18 mouse cellular contexts compared by ENCODE assay signal in the genomic region with DNA sequence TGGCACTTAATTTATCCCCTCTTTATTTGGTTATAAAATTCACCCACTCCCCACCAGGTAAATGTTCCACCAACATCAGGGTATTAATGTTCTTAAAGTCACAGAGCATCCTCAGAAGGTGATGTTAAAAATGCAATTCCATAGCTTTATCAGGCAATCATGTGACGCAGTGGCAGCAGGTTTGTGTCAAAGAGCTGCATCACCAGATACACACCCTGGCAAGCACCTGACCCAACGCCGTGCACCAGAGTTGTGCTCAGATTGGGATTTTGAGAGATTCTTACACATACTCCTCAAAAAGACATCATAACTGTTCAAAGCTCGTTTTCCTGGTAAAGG.
DNase-seq lines count a peak whose midpoint lies in the region; ATAC-seq lines count a peak whose summit lies in the region.
"Had no signal": no experiment of that assay in that cellular context is flagged by ENCODE, and none has a peak within 500 bp of the region (broad histone marks: within the 10 kb centered on the region; RNA-seq: fewer than 3 reads in every experiment).

No protein-coding gene starts in this region.

- ATAC-seq in neural tube, embryonic 13.5 days (ENCODE audit: low read depth): no peak
- ATAC-seq in hindbrain, embryonic 15.5 days (ENCODE audit: low FRiP score, low read depth): no peak
- no peak for ATAC-seq in midbrain, embryonic 12.5 days (ENCODE audit: low FRiP score, low read depth)
- ATAC-seq in neural tube, embryonic 15.5 days (ENCODE audit: low FRiP score): no peak
- ATAC-seq in erythroid progenitor cell, adult 5-6 weeks (replicated peaks; ENCODE audit: low FRiP score, poor library complexity, severe bottlenecking): no peak

- H3K4me2 ChIP-seq in neural tube, embryonic 13.5 days: no peak overlapping the region
- no peak overlapping the region for H3K4me2 ChIP-seq in hindbrain, embryonic 15.5 days
- H3K4me2 ChIP-seq in midbrain, embryonic 12.5 days (replicated peaks): no peak overlapping the region
- H3K4me2 ChIP-seq in neural tube, embryonic 15.5 days: no peak overlapping the region
- H3K4me2 ChIP-seq: heart, embryonic 13.5 days; lung, embryonic 15.5 days; neural tube, embryonic 12.5 days had no signal

- 82% methylated on average over 4 of the region's 4 CpGs for WGBS in neural tube, embryonic 13.5 days
- 82% methylated on average over 4 of the region's 4 CpGs for WGBS in hindbrain, embryonic 15.5 days
- 89% methylated on average over 4 of the region's 4 CpGs for WGBS in midbrain, embryonic 12.5 days
- WGBS in neural tube, embryonic 15.5 days: 77% methylated on average over 4 of the region's 4 CpGs

- no peak overlapping the region for H3K4me3 ChIP-seq in neural tube, embryonic 13.5 days
- H3K4me3 ChIP-seq in hindbrain, embryonic 15.5 days: no peak overlapping the region
- H3K4me3 ChIP-seq in midbrain, embryonic 12.5 days: no peak overlapping the region
- no peak overlapping the region for H3K4me3 ChIP-seq in neural tube, embryonic 15.5 days (replicated peaks)
- H3K4me3 ChIP-seq: heart, embryonic 13.5 days; left cerebral cortex, adult 2 months; lung, embryonic 15.5 days; neural tube, embryonic 12.5 days had no signal

- no peaks in the 10 kb centered on the region for H3K9me3 ChIP-seq in neural tube, embryonic 13.5 days
- H3K9me3 ChIP-seq in hindbrain, embryonic 15.5 days: no peaks in the 10 kb centered on the region
- no peaks in the 10 kb centered on the region for H3K9me3 ChIP-seq in midbrain, embryonic 12.5 days
- no peaks in the 10 kb centered on the region for H3K9me3 ChIP-seq in neural tube, embryonic 15.5 days (replicated peaks)
- H3K9me3 ChIP-seq: heart, embryonic 13.5 days; lung, embryonic 15.5 days; neural tube, embryonic 12.5 days had no signal

- H3K27me3 ChIP-seq in neural tube, embryonic 13.5 days: no peaks in the 10 kb centered on the region
- no peaks in the 10 kb centered on the region for H3K27me3 ChIP-seq in hindbrain, embryonic 15.5 days
- no peaks in the 10 kb centered on the region for H3K27me3 ChIP-seq in midbrain, embryonic 12.5 days
- H3K27me3 ChIP-seq in neural tube, embryonic 15.5 days (replicated peaks): no peaks in the 10 kb centered on the region
- H3K27me3 ChIP-seq: lung, embryonic 15.5 days; neural tube, embryonic 12.5 days had no signal

- DNase-seq in neural tube, embryonic 10.5 days (ENCODE audit: extremely low spot score, low spot score): no peak
- no peak for DNase-seq in adrenal gland, adult (ENCODE audit: inconsistent age in 2 of 2, low spot score in 1 of 2)
- DNase-seq in layer of hippocampus, postnatal 10 days (ENCODE audit: low spot score in 2 of 2): no peak
- DNase-seq: adrenal gland, postnatal 10 days; cerebellum, adult 11 months; cerebellum, postnatal 14 days; kidney, adult 9 months; right cerebral cortex, postnatal 25 days had no signal

- H3K36me3 ChIP-seq in neural tube, embryonic 13.5 days: no peaks in the 10 kb centered on the region
- no peaks in the 10 kb centered on the region for H3K36me3 ChIP-seq in hindbrain, embryonic 15.5 days
- no peaks in the 10 kb centered on the region for H3K36me3 ChIP-seq in midbrain, embryonic 12.5 days
- H3K36me3 ChIP-seq in neural tube, embryonic 15.5 days: no peaks in the 10 kb centered on the region
- H3K36me3 ChIP-seq: heart, embryonic 13.5 days; lung, embryonic 15.5 days; neural tube, embryonic 12.5 days had no signal

- peaks cover 44% of the 10 kb centered on the region for H3K4me1 ChIP-seq in neural tube, embryonic 13.5 days (replicated peaks)
- H3K4me1 ChIP-seq in hindbrain, embryonic 15.5 days (replicated peaks): peaks cover 37% of the 10 kb centered on the region
- H3K4me1 ChIP-seq in midbrain, embryonic 12.5 days: peaks cover 45% of the 10 kb centered on the region
- H3K4me1 ChIP-seq in neural tube, embryonic 15.5 days: peaks cover 32% of the 10 kb centered on the region

- peak overlapping the region; percentile 66 for H3K27ac ChIP-seq in neural tube, embryonic 13.5 days (replicated peaks)
- H3K27ac ChIP-seq in hindbrain, embryonic 15.5 days (replicated peaks): peak overlapping the region; percentile 56; the same call in 1 of the 2 replicates
- peak overlapping the region; percentile 72; the same call in 1 of the 2 replicates for H3K27ac ChIP-seq in midbrain, embryonic 12.5 days (replicated peaks)
- peak overlapping the region; percentile 34 for H3K27ac ChIP-seq in neural tube, embryonic 15.5 days (replicated peaks)
- H3K27ac ChIP-seq: heart, embryonic 13.5 days; left cerebral cortex, adult 2 months; liver, embryonic 14.5 days; lung, embryonic 15.5 days; neural tube, embryonic 12.5 days had no signal

- no peak overlapping the region for H3K9ac ChIP-seq in neural tube, embryonic 13.5 days
- H3K9ac ChIP-seq in hindbrain, embryonic 15.5 days: no peak overlapping the region
- no peak overlapping the region for H3K9ac ChIP-seq in midbrain, embryonic 12.5 days (replicated peaks)
- H3K9ac ChIP-seq in neural tube, embryonic 15.5 days (replicated peaks): no peak overlapping the region
- H3K9ac ChIP-seq: heart, embryonic 13.5 days; liver, embryonic 14.5 days; lung, embryonic 15.5 days; neural tube, embryonic 12.5 days had no signal
